Mouse (Mus musculus) limb, embryonic 11.5 days (tissue): ENCODE data around the gene Casc1. TPM values are rescaled to one million over a fixed set of nuclear protein-coding genes. Genes with fewer than 3 reads are reported as not detected.

Experiments used
- ATAC-seq: fragments of 200-750 bp; cut with Nextera tagmentation; 2 replicates; pipeline ENCODE4 v1.8.0; 2017; ENCODE audit warnings: low read depth; ENCODE audit not compliant: insufficient number of reproducible peaks, low FRiP score, low TSS enrichment
- DNase-seq: peaks from one replicate; pipeline ENCODE4 v3.0.0-alpha.2; 2015; ENCODE audit warnings: low spot score
- H3K27ac ChIP-seq: fragments of 300-500 bp; sonication (generic); replicated peaks from 2 replicates; pipeline ENCODE4 v1.5.1; 2014; ENCODE audit warnings: low read depth, mild to moderate bottlenecking, low read length
- H3K27me3 ChIP-seq: fragments of 300-500 bp; sonication (generic); 2 replicates; pipeline ENCODE4 v1.6.1; 2014; ENCODE audit warnings: mild to moderate bottlenecking, low read length, mixed read lengths; ENCODE audit not compliant: control insufficient read depth, insufficient read depth
- H3K36me3 ChIP-seq: fragments of 300-500 bp; sonication (generic); 2 replicates; pipeline ENCODE4 v1.6.1; 2014; ENCODE audit warnings: mild to moderate bottlenecking, low read length, moderate library complexity, mixed read lengths; ENCODE audit not compliant: control insufficient read depth, insufficient read depth
- H3K4me1 ChIP-seq: fragments of 300-500 bp; sonication (generic); 2 replicates; pipeline ENCODE4 v1.6.1; 2014; ENCODE audit warnings: low read length, mixed read lengths; ENCODE audit not compliant: control insufficient read depth, insufficient read depth
- H3K4me2 ChIP-seq: fragments of 300-500 bp; sonication (generic); 2 replicates; pipeline ENCODE4 v1.6.1; 2014; ENCODE audit warnings: low read depth, mild to moderate bottlenecking, moderate library complexity; ENCODE audit not compliant: severe bottlenecking
- H3K4me3 ChIP-seq: fragments of 300-500 bp; sonication (generic); 2 replicates; pipeline ENCODE4 v1.5.1; 2014; ENCODE audit warnings: low read depth, low read length
- H3K9ac ChIP-seq: fragments of 300-500 bp; sonication (generic); 2 replicates; pipeline ENCODE4 v1.6.1; 2014; ENCODE audit warnings: mild to moderate bottlenecking, low read length
- H3K9me3 ChIP-seq: fragments of 300-500 bp; sonication (generic); 2 replicates; pipeline ENCODE4 v1.6.1; 2016; ENCODE audit warnings: low read length; ENCODE audit not compliant: control insufficient read depth
- WGBS: fragments of 180-500 bp; shearing (Covaris S2); extraction: QIAGEN DNeasy Blood & Tissue Kit; methylation state at CpG from one replicate; pipeline ENCODE4 v1.1.7; 2014; 5-methylcytosine and 5-hydroxymethylcytosine counted together
- polyA plus RNA-seq: library from polyadenylated mRNA; unstranded; fragments of >200 nt; fragmentation: Nextera tagmentation; extraction: Ambion mirVana; gene quantifications from 2 replicates; pipeline ENCODE4 v1.2.1, GENCODE M21; 2014

Casc1 gene
- polyA plus RNA-seq, 1 experiment from 2014 or later, result 0.39 TPM

DNA sequence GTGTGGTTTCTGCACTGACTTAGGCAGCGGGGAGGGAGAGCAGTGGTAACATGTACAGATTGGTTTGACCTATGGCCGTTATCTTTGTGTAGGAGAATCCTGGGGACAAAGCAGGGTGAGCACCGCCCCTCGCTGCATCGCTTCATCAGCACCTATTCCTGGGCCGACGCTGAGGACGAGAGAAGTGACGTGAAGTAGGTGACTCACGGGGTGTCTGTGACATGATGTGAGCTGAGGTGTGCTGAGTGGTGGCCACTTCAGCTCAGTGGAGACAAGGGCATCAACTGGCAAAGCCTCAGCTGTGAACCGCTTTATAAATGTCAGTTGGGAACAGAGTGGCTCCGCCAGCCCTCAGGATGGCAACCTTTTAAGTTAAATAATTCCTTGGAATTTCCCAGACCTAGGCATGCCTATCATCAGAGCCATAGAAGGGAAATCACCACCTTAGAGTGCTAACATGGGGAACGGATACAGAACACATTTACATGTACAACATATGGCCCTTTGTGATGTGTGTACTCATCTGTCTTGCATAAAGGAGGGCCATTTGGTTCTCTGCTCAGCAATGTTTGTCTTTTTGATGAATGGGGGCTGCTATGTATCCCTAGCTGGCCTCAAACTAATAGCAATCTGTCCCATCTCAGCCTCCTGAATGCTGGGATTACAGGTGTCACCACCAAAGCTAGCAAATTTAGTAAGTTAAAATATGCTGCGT, 38.8 kb downstream of the Casc1 start:
- WGBS, result 75% methylated on average over 14 of the region's 14 CpGs
- Histone ChIP-seq H3K36me3 (no peaks in the 10 kb centered on the region), H3K4me2 (no peak overlapping the region), H3K9ac (no peak overlapping the region), H3K4me3 (no peak overlapping the region), H3K4me1 (peaks cover 34% of the 10 kb centered on the region), H3K27ac (no peak overlapping the region), H3K27me3 (no peaks in the 10 kb centered on the region), H3K9me3 (no peaks in the 10 kb centered on the region)
- ATAC-seq (no peak), DNase-seq (no peak)

DNA sequence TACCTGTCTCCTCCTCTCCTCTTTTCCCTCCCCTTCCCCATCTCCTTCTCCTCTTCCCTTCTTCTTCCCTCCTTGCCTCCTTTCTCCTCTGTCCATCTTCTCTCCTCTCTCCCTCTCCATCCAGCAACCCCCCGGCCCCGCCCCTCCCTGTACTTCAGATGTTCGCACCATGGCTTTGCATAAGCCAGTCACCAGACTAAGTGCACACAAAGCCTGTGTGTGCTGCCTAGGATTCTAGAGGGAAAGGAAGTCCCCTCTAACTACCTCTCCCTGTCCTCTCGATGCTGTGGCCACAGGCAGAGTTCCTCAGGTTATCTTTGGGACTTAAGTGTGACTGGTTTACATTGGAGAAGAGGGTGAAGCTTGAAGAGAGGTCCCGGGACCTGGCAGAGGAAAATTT, 50.2 kb downstream of the Casc1 start:
- 64% methylated on average over 5 of the region's 5 CpGs for WGBS
- ATAC-seq, result no peak
- Histone ChIP-seq H3K27me3 (no peaks in the 10 kb centered on the region), H3K36me3 (no peaks in the 10 kb centered on the region), H3K9ac (no peak overlapping the region), H3K9me3 (no peaks in the 10 kb centered on the region), H3K27ac (no peak overlapping the region), H3K4me2 (no peak overlapping the region), H3K4me3 (no peak overlapping the region), H3K4me1 (no peaks in the 10 kb centered on the region)
- DNase-seq, result no peak

DNA sequence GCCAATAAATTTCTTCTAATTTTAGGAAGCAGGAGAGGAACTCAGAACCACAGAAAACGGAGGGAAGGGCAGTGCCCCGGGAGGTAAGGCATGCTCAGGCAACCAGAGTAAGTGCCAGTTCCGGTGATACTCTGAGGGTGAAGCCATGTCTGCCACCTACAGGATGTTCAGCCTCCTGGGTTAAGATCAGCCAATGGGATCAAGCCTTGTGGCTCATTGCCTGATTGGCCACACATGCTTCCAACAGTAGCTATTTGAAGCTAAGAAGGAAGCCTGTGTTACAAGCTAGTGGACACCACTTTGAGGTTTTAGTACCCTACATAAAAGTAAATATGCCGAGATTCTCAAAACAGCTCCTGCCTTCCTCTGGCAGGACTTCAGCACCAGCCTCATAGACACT, 52.2 kb downstream of the Casc1 start:
- Histone ChIP-seq H3K4me1 (no peaks in the 10 kb centered on the region), H3K9me3 (no peaks in the 10 kb centered on the region), H3K4me3 (no peak overlapping the region), H3K4me2 (no peak overlapping the region), H3K9ac (no peak overlapping the region), H3K27me3 (no peaks in the 10 kb centered on the region), H3K36me3 (no peaks in the 10 kb centered on the region), H3K27ac (no peak overlapping the region)
- 62% methylated on average over 4 of the region's 4 CpGs for WGBS
- ATAC-seq, result no peak
- no peak for DNase-seq

DNA sequence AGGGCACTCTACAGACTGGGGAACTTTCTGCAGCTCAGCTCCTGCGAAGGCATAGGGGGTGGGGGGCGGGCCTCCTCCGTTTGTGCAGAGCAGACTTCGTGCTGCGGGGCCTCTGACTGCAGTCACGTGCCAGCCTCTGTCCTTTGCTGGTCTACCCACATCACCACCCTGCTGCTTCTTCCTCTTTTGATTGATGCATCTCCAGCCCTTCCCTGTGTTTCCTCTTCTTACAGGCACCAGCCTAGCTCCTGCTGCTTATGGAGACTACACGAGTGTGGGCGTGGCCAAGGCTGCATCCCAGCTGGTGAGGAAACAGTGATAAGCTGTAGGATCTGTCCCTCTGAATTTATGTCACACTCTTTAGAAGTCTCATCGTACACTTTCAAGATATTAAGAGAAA, 61.8 kb downstream of the Casc1 start:
- ATAC-seq, result no peak
- Histone ChIP-seq H3K9me3 (no peaks in the 10 kb centered on the region), H3K27ac (no peak overlapping the region), H3K9ac (no peak overlapping the region), H3K27me3 (no peaks in the 10 kb centered on the region), H3K4me3 (no peak overlapping the region), H3K4me2 (no peak overlapping the region), H3K36me3 (no peaks in the 10 kb centered on the region), H3K4me1 (no peaks in the 10 kb centered on the region)
- no peak for DNase-seq
- WGBS, result 64% methylated on average over 9 of the region's 9 CpGs

DNA sequence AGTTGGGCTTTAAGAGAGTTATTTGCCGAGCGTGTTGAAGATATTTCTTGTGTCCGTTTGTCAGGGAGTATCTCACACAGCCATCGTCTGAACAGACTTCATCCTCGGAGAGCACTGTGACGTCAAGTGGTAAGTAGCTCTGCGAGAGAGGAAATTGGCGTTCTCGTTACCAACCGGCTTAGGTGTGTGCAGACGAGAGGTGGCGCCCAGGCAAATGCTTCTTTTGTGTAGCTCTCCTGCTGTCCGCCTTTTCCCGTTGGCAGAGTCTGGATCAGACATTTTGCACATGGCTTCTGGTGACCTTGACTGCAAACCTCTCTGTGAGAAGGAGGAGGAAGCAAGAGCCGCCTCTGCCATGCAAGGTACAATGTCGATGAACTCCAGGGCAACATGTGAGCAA, 63.1 kb downstream of the Casc1 start:
- DNase-seq (no peak), ATAC-seq (no peak)
- Histone ChIP-seq H3K27me3 (no peaks in the 10 kb centered on the region), H3K27ac (no peak overlapping the region), H3K4me3 (no peak overlapping the region), H3K9me3 (no peaks in the 10 kb centered on the region), H3K36me3 (no peaks in the 10 kb centered on the region), H3K4me2 (no peak overlapping the region), H3K9ac (no peak overlapping the region), H3K4me1 (no peaks in the 10 kb centered on the region)
- WGBS, result 76% methylated on average over 16 of the region's 16 CpGs

DNA sequence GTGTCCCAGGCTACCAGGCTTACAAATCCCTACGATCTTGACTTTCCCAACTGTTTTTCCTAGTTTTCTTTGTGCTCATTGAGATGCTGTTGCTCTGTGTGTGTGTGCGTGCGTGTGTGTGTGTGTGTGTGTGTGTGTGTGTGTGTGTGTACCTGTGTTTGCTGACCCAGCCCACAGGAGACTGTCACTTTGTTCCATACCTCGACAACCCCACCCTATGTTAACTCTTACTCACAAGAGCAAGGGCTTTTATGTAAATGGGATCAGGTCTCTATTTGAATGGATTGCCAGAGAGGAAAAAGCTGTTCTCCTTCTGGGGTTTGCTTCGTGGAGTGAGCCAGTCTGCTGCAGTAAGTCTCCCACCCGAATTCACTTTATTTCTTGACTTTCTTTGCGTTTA, 65.6 kb downstream of the Casc1 start:
- no peak overlapping the region for H3K27ac ChIP-seq
- 70% methylated on average over 7 of the region's 7 CpGs for WGBS
- DNase-seq (no peak), ATAC-seq (no peak)
- H3K9me3 ChIP-seq, result no peaks in the 10 kb centered on the region
- H3K9ac ChIP-seq, result no peak overlapping the region
- H3K36me3 ChIP-seq, result no peaks in the 10 kb centered on the region
- no peaks in the 10 kb centered on the region for H3K27me3 ChIP-seq
- H3K4me2 ChIP-seq, result no peak overlapping the region
- no peak overlapping the region for H3K4me3 ChIP-seq
- H3K4me1 ChIP-seq, result no peaks in the 10 kb centered on the region

DNA sequence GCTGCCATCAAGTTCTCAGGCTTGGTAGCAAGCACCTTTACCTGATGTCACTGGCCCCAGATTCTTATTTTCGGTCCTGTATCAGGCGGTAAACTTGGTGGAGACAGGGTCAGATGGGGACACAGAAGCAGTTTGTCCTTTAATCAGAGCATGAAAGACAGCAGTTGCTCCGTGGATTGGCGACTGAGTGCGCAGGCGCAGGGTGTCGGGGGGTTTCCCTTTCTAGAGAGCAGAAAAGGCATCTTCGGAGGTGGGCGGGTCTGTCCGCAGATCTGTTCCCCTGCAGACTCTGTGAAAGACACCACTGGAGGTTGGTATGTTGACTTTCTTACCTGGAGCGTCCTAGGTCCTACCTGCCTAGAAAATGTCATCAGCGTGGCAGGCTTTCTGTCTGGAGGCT, 69.0 kb downstream of the Casc1 start:
- no peak overlapping the region for H3K4me2 ChIP-seq
- H3K27ac ChIP-seq, result no peak overlapping the region
- no peak for DNase-seq
- no peaks in the 10 kb centered on the region for H3K36me3 ChIP-seq
- 89% methylated on average over 12 of the region's 12 CpGs for WGBS
- no peaks in the 10 kb centered on the region for H3K27me3 ChIP-seq
- no peak overlapping the region for H3K4me3 ChIP-seq
- no peak overlapping the region for H3K9ac ChIP-seq
- no peaks in the 10 kb centered on the region for H3K9me3 ChIP-seq
- no peak for ATAC-seq
- H3K4me1 ChIP-seq, result no peaks in the 10 kb centered on the region

DNA sequence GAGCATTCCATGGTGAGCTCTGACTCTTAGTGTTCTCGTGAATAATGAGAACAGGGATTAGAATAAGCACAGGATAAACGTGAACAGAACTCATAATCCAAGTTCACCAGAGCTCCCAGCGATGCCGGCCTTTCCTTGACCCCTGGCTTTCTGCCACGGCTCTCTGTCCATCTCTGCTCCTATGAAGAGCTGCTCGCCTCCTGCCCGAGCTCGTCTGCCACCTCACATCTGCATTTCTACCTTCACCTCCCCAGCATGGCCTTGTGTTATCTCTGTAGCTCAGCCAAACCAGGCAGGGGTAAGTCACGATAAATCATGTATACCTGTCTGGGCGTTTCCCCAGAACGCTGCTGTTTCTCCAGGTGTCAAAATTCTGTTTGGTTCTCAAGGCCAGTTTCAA, 70.1 kb downstream of the Casc1 start:
- DNase-seq, result no peak
- Histone ChIP-seq H3K36me3 (no peaks in the 10 kb centered on the region), H3K4me3 (no peak overlapping the region), H3K9me3 (no peaks in the 10 kb centered on the region), H3K27me3 (no peaks in the 10 kb centered on the region), H3K4me1 (no peaks in the 10 kb centered on the region), H3K9ac (no peak overlapping the region), H3K27ac (no peak overlapping the region), H3K4me2 (no peak overlapping the region)
- ATAC-seq, result no peak
- 74% methylated on average over 11 of the region's 11 CpGs for WGBS
